Mouse (Mus musculus): ENCODE results near the gene Hspe1. TPM values are rescaled to one million over a fixed set of nuclear protein-coding genes. Genes with fewer than 3 reads are reported as not detected.
"Not testable (repeated sequence)": the region's sequence is repeated elsewhere in the genome, so short reads cannot be mapped to it uniquely, and the experiment has no call there.

Gene Hspe1
- total and polyA plus RNA-seq, 2 experiments from 2014 or later, result 65.2 to 284 TPM

DNA sequence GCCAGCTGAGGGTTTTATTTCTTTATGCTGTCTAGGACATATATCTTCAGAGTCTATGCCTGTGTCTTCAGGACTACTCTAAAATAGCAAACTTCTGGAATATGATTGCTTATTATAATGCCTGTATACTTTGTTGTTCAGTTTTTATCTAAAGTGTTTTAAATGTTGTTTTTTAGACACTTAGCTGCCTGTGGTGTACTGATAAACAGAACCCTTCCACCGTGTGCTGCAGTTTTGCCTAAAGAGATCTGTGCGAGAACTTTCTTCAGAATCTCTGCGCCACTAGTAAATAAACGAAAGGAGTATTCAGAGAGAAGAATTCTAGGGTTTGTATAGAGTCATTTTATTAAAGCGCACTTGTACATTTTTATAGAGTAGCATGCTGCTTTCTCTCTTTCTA is 26.8 kb upstream of the Hspe1 start:
- H3K27ac ChIP-seq, result no peak overlapping the region
- no peak overlapping the region for H3K4me2 ChIP-seq (ENCODE audit: low read depth, low read length)
- ATAC-seq (no peak), DNase-seq (ENCODE audit: low spot score) (no peak)
- H3K9me3 ChIP-seq (ENCODE audit: low read length), result no peaks in the 10 kb centered on the region
- no peaks in the 10 kb centered on the region for H3K4me1 ChIP-seq (ENCODE audit: insufficient read depth, low read length)
- no peak overlapping the region for H3K4me3 ChIP-seq (ENCODE audit: low read length)
- no peak overlapping the region for H3K9ac ChIP-seq (replicated peaks; ENCODE audit: low read length)
- no peak for TF ChIP-seq CTCF (IDR thresholded peaks at IDR 0.05; ENCODE audit: low read depth)
- H3K27me3 ChIP-seq (ENCODE audit: insufficient read depth, low read length), result no peaks in the 10 kb centered on the region
- H3K36me3 ChIP-seq (ENCODE audit: insufficient read depth, low read length), result peaks cover 17% of the 10 kb centered on the region; the same call in 1 of the 2 replicates
- 94% methylated on average over 5 of the region's 5 CpGs for WGBS

DNA sequence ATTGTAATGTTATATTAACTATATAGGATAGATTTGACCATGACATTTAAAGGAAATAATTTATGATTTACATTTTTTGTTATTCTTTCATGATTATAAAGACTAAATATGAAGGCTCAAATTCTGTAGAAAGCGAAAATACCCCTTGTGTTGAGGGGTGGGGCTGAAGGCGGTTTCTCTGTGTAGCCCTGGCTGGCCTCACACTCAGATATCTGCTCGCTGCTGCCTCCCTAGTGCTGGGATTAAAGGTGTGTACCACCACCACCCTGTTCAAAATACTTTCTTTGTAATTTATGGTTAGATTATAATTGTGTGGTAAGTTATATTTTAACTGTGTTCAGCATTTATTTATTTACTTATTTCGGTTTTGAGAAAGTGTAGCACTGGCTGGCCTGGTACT is 26.2 kb upstream of the Hspe1 start:
- Histone ChIP-seq H3K27me3 (ENCODE audit: insufficient read depth, low read length) (no peaks in the 10 kb centered on the region), H3K36me3 (ENCODE audit: insufficient read depth, low read length) (peaks cover 17% of the 10 kb centered on the region; the same call in 1 of the 2 replicates), H3K9me3 (ENCODE audit: low read length) (no peaks in the 10 kb centered on the region), H3K27ac (no peak overlapping the region), H3K9ac (replicated peaks; ENCODE audit: low read length) (no peak overlapping the region), H3K4me1 (ENCODE audit: insufficient read depth, low read length) (no peaks in the 10 kb centered on the region), H3K4me2 (ENCODE audit: low read depth, low read length) (no peak overlapping the region), H3K4me3 (ENCODE audit: low read length) (no peak overlapping the region)
- ATAC-seq, result no peak
- no peak for TF ChIP-seq CTCF (IDR thresholded peaks at IDR 0.05; ENCODE audit: low read depth)
- no peak for DNase-seq (ENCODE audit: low spot score)
- 93% methylated on average over 4 of the region's 4 CpGs for WGBS

DNA sequence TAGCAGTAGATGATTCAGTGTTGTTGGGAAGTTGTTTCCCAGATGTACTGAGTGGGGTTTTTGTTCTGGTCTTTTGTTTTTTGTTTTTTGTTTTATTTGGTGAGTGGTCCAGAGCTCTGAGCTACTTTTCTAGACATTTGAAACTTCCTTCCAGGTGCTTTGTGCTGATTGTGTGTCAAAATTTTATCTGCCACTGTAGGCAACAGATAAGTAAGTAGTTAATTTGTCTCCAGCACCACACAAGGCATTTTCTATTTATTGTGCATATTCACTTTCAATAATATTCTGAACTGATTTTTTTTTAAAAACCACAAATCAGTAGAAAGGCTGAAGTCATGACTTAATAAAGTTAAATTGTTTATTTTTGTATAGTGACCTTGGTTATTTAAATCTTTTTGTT is 15.6 kb upstream of the Hspe1 start:
- ATAC-seq; H3K4me1 ChIP-seq (ENCODE audit: insufficient read depth, low read length): not testable (repeated sequence)

DNA sequence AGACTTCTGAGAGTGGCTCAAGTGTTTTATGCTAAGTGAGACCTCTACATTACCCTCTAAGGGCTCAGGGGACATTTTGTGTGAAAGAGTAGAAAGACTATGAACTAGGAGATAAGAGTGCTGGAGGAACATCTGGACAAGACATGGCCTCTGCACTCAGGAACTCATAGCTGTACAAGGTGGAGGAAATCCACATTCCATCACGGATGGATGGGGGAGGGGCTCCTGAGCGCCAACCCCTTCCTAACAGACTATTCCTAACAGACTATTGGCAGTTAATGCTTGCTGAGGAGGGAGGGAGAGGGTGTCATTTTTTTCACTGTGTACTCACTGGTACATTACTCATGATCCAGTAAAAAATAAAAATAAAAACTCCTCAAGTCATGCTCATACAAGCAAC is 13.2 kb upstream of the Hspe1 start:
- peaks cover 23% of the 10 kb centered on the region for H3K36me3 ChIP-seq (ENCODE audit: insufficient read depth, low read length)

More for the DNA sequence above, 15.6 kb upstream of the Hspe1 start:
- H3K27me3 ChIP-seq (ENCODE audit: insufficient read depth, low read length); H3K4me3 ChIP-seq (ENCODE audit: low read length); H3K4me2 ChIP-seq (ENCODE audit: low read depth, low read length); H3K9ac ChIP-seq (replicated peaks; ENCODE audit: low read length); H3K27ac ChIP-seq; H3K9me3 ChIP-seq (ENCODE audit: low read length); DNase-seq (ENCODE audit: low spot score): not testable (repeated sequence)
- H3K36me3 ChIP-seq (ENCODE audit: insufficient read depth, low read length), result peaks cover 10% of the 10 kb centered on the region; the same call in 1 of the 2 replicates

DNA sequence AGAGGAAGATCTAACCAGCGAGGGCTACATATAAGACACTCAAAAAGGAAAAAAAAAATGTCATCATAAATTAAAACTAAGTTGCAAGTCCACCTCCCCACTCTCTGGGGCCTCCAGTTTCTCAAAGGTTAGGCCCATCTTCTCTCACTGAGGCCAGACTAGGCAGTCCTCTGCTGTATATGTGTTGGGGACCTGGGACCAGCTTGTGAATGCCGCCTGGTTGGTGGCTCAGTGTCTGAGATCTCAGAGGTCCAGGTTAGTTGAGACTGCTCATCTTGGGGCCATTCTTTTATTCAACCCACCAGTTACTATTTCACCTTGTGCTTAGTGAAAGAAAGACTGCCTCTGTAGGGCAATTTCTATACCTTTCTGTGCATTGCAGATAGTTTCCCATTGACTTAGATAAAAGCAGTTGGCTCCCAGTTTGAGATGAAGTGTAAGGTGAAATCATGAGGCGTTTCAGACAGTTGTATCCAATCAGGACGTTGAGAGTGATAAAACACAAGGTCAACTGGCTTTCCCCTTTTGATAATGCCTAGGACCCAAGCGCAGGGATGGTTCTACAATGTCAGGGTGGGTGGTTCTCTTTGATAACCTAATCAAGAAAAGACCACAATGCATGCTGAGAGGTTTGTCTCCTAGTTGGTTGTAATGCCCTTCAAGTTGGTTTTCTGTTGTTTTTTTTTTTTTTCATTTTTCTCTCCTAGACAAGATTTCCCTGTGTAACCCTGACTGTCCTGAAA is 12.1 kb upstream of the Hspe1 start:
- TF ChIP-seq CTCF (IDR thresholded peaks at IDR 0.05; ENCODE audit: low read depth), result no peak
- H3K36me3 ChIP-seq (ENCODE audit: insufficient read depth, low read length), result peaks cover 29% of the 10 kb centered on the region

More for the DNA sequence above, 13.2 kb upstream of the Hspe1 start:
- no peak for TF ChIP-seq CTCF (IDR thresholded peaks at IDR 0.05; ENCODE audit: low read depth)
- no peak overlapping the region for H3K27ac ChIP-seq
- H3K4me3 ChIP-seq (ENCODE audit: low read length), result no peak overlapping the region
- 83% methylated on average over 2 of the region's 2 CpGs for WGBS
- H3K4me2 ChIP-seq (ENCODE audit: low read depth, low read length), result no peak overlapping the region
- H3K27me3 ChIP-seq (ENCODE audit: insufficient read depth, low read length), result no peaks in the 10 kb centered on the region
- H3K9ac ChIP-seq (replicated peaks; ENCODE audit: low read length), result no peak overlapping the region
- ATAC-seq, result no peak
- no peaks in the 10 kb centered on the region for H3K9me3 ChIP-seq (ENCODE audit: low read length)
- no peaks in the 10 kb centered on the region for H3K4me1 ChIP-seq (ENCODE audit: insufficient read depth, low read length)
- no peak for DNase-seq (ENCODE audit: low spot score)

DNA sequence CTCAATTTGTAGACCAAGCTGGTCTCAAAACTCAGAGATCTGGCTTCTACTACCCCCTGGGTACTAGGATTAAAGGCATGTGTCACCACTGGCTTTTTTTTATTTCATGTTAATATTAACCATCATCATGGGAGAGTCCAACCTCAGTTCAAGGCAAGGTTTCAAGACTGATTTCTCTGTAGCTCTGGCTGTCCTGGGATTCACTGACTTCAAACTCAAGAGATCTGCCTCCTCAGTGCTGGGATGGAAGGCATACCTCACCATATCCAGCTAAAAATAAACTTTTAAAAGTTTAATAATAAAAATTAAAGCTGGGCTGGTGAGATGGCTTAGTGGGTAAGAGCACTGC is 11.6 kb upstream of the Hspe1 start:
- no peak overlapping the region for H3K4me3 ChIP-seq (ENCODE audit: low read length)

More for the DNA sequence above, 12.1 kb upstream of the Hspe1 start:
- no peaks in the 10 kb centered on the region for H3K27me3 ChIP-seq (ENCODE audit: insufficient read depth, low read length)
- H3K4me3 ChIP-seq (ENCODE audit: low read length), result no peak overlapping the region
- no peak overlapping the region for H3K4me2 ChIP-seq (ENCODE audit: low read depth, low read length)
- no peak overlapping the region for H3K9ac ChIP-seq (replicated peaks; ENCODE audit: low read length)
- no peaks in the 10 kb centered on the region for H3K4me1 ChIP-seq (ENCODE audit: insufficient read depth, low read length)
- no peak overlapping the region for H3K27ac ChIP-seq
- ATAC-seq (no peak), DNase-seq (ENCODE audit: low spot score) (no peak)
- no peaks in the 10 kb centered on the region for H3K9me3 ChIP-seq (ENCODE audit: low read length)
- WGBS, result 84% methylated on average over 5 of the region's 5 CpGs

DNA sequence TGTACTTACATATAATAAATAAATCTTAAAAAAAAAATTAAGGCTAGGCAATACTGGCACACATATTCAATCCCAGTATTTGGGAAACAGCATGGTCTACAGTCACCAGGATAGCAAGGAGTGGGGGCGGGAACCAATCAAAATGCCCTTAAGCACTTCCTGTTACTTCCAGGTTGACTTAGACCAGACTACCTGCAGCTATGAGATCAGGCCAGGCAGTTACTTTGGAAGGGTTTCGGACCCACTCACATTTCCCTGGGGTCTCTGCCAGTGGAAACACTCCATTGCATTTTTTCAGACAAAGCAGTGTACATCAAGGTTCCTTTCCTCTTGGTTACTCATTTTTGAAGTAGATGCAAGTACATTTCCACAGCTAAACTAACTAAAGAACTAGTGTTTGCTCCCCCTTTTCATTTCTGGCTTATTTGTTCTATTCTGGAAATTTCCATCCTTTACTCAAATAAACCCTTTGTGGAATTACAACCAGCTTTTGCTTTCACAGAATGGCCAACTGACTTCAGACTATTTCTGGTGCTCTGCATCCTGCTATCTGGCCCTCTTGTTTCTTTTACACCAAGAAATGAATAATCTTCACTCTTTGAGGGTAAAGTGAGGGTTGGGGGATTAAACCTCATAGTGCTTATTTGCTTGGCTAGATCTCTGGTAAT is 10.9 kb upstream of the Hspe1 start:
- H3K4me2 ChIP-seq (ENCODE audit: low read depth, low read length), result no peak overlapping the region
- DNase-seq (ENCODE audit: low spot score), result no peak
- H3K4me3 ChIP-seq (ENCODE audit: low read length), result no peak overlapping the region
- H3K27ac ChIP-seq, result no peak overlapping the region
- TF ChIP-seq CTCF (IDR thresholded peaks at IDR 0.05; ENCODE audit: low read depth), result no peak
- WGBS, result 95% methylated on average over 2 of the region's 2 CpGs
- H3K27me3 ChIP-seq (ENCODE audit: insufficient read depth, low read length), result no peaks in the 10 kb centered on the region
- no peaks in the 10 kb centered on the region for H3K9me3 ChIP-seq (ENCODE audit: low read length)
- H3K36me3 ChIP-seq (ENCODE audit: insufficient read depth, low read length), result peaks cover 37% of the 10 kb centered on the region
- no peaks in the 10 kb centered on the region for H3K4me1 ChIP-seq (ENCODE audit: insufficient read depth, low read length)
- ATAC-seq, result no peak
- no peak overlapping the region for H3K9ac ChIP-seq (replicated peaks; ENCODE audit: low read length)

More for the DNA sequence above, 11.6 kb upstream of the Hspe1 start:
- DNase-seq (ENCODE audit: low spot score) (no peak), ATAC-seq (no peak)
- TF ChIP-seq CTCF (IDR thresholded peaks at IDR 0.05; ENCODE audit: low read depth), result no peak
- Histone ChIP-seq H3K4me1 (ENCODE audit: insufficient read depth, low read length) (no peaks in the 10 kb centered on the region), H3K9me3 (ENCODE audit: low read length) (no peaks in the 10 kb centered on the region), H3K27me3 (ENCODE audit: insufficient read depth, low read length) (no peaks in the 10 kb centered on the region), H3K9ac (replicated peaks; ENCODE audit: low read length) (no peak overlapping the region), H3K4me2 (ENCODE audit: low read depth, low read length) (no peak overlapping the region), H3K27ac (no peak overlapping the region), H3K36me3 (ENCODE audit: insufficient read depth, low read length) (peaks cover 34% of the 10 kb centered on the region)

Data from hindbrain, postnatal 0 days (tissue).